Mouse (Mus musculus): Measurements from ENCODE around the gene Nrxn3. TPM values are rescaled to one million over a fixed set of nuclear protein-coding genes. Genes with fewer than 3 reads are reported as not detected.

Nrxn3 gene
- polyA plus RNA-seq, 1 experiment from 2014 or later = 5.0 TPM

GRCm38 (mm10) chr12:88860397-88860796, 137.7 kb downstream of the Nrxn3 start:
- no peak overlapping the region for H3K27ac ChIP-seq (ENCODE audit: low read depth)
- 30% methylated on average over 4 of the region's 4 CpGs for WGBS
- ATAC-seq (replicated peaks; ENCODE audit: low FRiP score, low TSS enrichment, low read depth) (no peak), DNase-seq (ENCODE audit: low spot score) (no peak)
- no peaks in the 10 kb centered on the region; the same call in 1 of the 2 replicates for H3K4me1 ChIP-seq (replicated peaks; ENCODE audit: control insufficient read depth, insufficient read depth, low read length)
- no peaks in the 10 kb centered on the region for H3K27me3 ChIP-seq (replicated peaks; ENCODE audit: control insufficient read depth, insufficient read depth, low read length)
- no peaks in the 10 kb centered on the region for H3K36me3 ChIP-seq (ENCODE audit: control insufficient read depth, insufficient read depth, low read length)
- H3K4me2 ChIP-seq (ENCODE audit: low read length) = no peak overlapping the region
- H3K9ac ChIP-seq (ENCODE audit: low read length) = no peak overlapping the region
- no peak overlapping the region for H3K4me3 ChIP-seq (ENCODE audit: low read depth, low read length)
- no peaks in the 10 kb centered on the region for H3K9me3 ChIP-seq (ENCODE audit: control insufficient read depth, low read length)

GRCm38 (mm10) chr12:88863069-88863468, 140.4 kb downstream of the Nrxn3 start:
- H3K4me3 ChIP-seq (ENCODE audit: low read depth, low read length) = no peak overlapping the region
- ATAC-seq (replicated peaks; ENCODE audit: low FRiP score, low TSS enrichment, low read depth) (no peak), DNase-seq (ENCODE audit: low spot score) (no peak)
- 72% methylated on average over 4 of the region's 4 CpGs for WGBS
- no peak overlapping the region for H3K27ac ChIP-seq (ENCODE audit: low read depth)
- H3K4me1 ChIP-seq (replicated peaks; ENCODE audit: control insufficient read depth, insufficient read depth, low read length) = no peaks in the 10 kb centered on the region; the same call in 1 of the 2 replicates
- no peaks in the 10 kb centered on the region for H3K9me3 ChIP-seq (ENCODE audit: control insufficient read depth, low read length)
- no peaks in the 10 kb centered on the region for H3K36me3 ChIP-seq (ENCODE audit: control insufficient read depth, insufficient read depth, low read length)
- H3K4me2 ChIP-seq (ENCODE audit: low read length) = no peak overlapping the region
- H3K27me3 ChIP-seq (replicated peaks; ENCODE audit: control insufficient read depth, insufficient read depth, low read length) = no peaks in the 10 kb centered on the region
- no peak overlapping the region for H3K9ac ChIP-seq (ENCODE audit: low read length)

GRCm38 (mm10) chr12:88868288-88868687, 145.6 kb downstream of the Nrxn3 start:
- DNase-seq (ENCODE audit: low spot score) = no peak
- no peak overlapping the region for H3K27ac ChIP-seq (ENCODE audit: low read depth)
- no peak for ATAC-seq (replicated peaks; ENCODE audit: low FRiP score, low TSS enrichment, low read depth)
- no peaks in the 10 kb centered on the region for H3K4me1 ChIP-seq (replicated peaks; ENCODE audit: control insufficient read depth, insufficient read depth, low read length)
- no peak overlapping the region for H3K9ac ChIP-seq (ENCODE audit: low read length)
- no peaks in the 10 kb centered on the region for H3K36me3 ChIP-seq (ENCODE audit: control insufficient read depth, insufficient read depth, low read length)
- H3K27me3 ChIP-seq (replicated peaks; ENCODE audit: control insufficient read depth, insufficient read depth, low read length) = no peaks in the 10 kb centered on the region
- H3K4me3 ChIP-seq (ENCODE audit: low read depth, low read length) = no peak overlapping the region
- H3K9me3 ChIP-seq (ENCODE audit: control insufficient read depth, low read length) = no peaks in the 10 kb centered on the region
- H3K4me2 ChIP-seq (ENCODE audit: low read length) = no peak overlapping the region

GRCm38 (mm10) chr12:88897331-88897730, 174.7 kb downstream of the Nrxn3 start:
- Histone ChIP-seq H3K27me3 (replicated peaks; ENCODE audit: control insufficient read depth, insufficient read depth, low read length) (no peaks in the 10 kb centered on the region), H3K27ac (ENCODE audit: low read depth) (no peak overlapping the region), H3K9me3 (ENCODE audit: control insufficient read depth, low read length) (no peaks in the 10 kb centered on the region), H3K4me1 (replicated peaks; ENCODE audit: control insufficient read depth, insufficient read depth, low read length) (no peaks in the 10 kb centered on the region), H3K36me3 (ENCODE audit: control insufficient read depth, insufficient read depth, low read length) (no peaks in the 10 kb centered on the region), H3K9ac (ENCODE audit: low read length) (no peak overlapping the region), H3K4me2 (ENCODE audit: low read length) (no peak overlapping the region), H3K4me3 (ENCODE audit: low read depth, low read length) (no peak overlapping the region)
- DNase-seq (ENCODE audit: low spot score) (no peak), ATAC-seq (replicated peaks; ENCODE audit: low FRiP score, low TSS enrichment, low read depth) (no peak)
- WGBS = 55% methylated on average over 1 of the region's 1 CpGs

- DNase-seq (ENCODE audit: low spot score) = no peak
- no peak overlapping the region for H3K9ac ChIP-seq (ENCODE audit: low read length)
- H3K4me2 ChIP-seq (ENCODE audit: low read length) = no peak overlapping the region
- ATAC-seq (replicated peaks; ENCODE audit: low FRiP score, low TSS enrichment, low read depth) = no peak
- no peaks in the 10 kb centered on the region for H3K9me3 ChIP-seq (ENCODE audit: control insufficient read depth, low read length)
- no peak overlapping the region for H3K27ac ChIP-seq (ENCODE audit: low read depth)
- H3K4me3 ChIP-seq (ENCODE audit: low read depth, low read length) = no peak overlapping the region
- no peaks in the 10 kb centered on the region for H3K4me1 ChIP-seq (replicated peaks; ENCODE audit: control insufficient read depth, insufficient read depth, low read length)
- no peaks in the 10 kb centered on the region for H3K27me3 ChIP-seq (replicated peaks; ENCODE audit: control insufficient read depth, insufficient read depth, low read length)
- WGBS = 52% methylated on average over 7 of the region's 7 CpGs
- no peaks in the 10 kb centered on the region for H3K36me3 ChIP-seq (ENCODE audit: control insufficient read depth, insufficient read depth, low read length)
Measured at GRCm38 (mm10) chr12:88900014-88900727, 177.5 kb downstream of the Nrxn3 start.

GRCm38 (mm10) chr12:88900728-88901080, 178.0 kb downstream of the Nrxn3 start:
- 8% methylated on average over 1 of the region's 1 CpGs for WGBS
- Histone ChIP-seq H3K9ac (ENCODE audit: low read length) (no peak overlapping the region), H3K4me2 (ENCODE audit: low read length) (no peak overlapping the region), H3K9me3 (ENCODE audit: control insufficient read depth, low read length) (no peaks in the 10 kb centered on the region), H3K4me1 (replicated peaks; ENCODE audit: control insufficient read depth, insufficient read depth, low read length) (no peaks in the 10 kb centered on the region), H3K36me3 (ENCODE audit: control insufficient read depth, insufficient read depth, low read length) (no peaks in the 10 kb centered on the region), H3K27ac (ENCODE audit: low read depth) (no peak overlapping the region), H3K4me3 (ENCODE audit: low read depth, low read length) (no peak overlapping the region), H3K27me3 (replicated peaks; ENCODE audit: control insufficient read depth, insufficient read depth, low read length) (no peaks in the 10 kb centered on the region)
- no peak for ATAC-seq (replicated peaks; ENCODE audit: low FRiP score, low TSS enrichment, low read depth)
- no peak for DNase-seq (ENCODE audit: low spot score)

- Histone ChIP-seq H3K9me3 (ENCODE audit: control insufficient read depth, low read length) (no peaks in the 10 kb centered on the region), H3K4me1 (replicated peaks; ENCODE audit: control insufficient read depth, insufficient read depth, low read length) (no peaks in the 10 kb centered on the region), H3K27ac (ENCODE audit: low read depth) (no peak overlapping the region), H3K4me3 (ENCODE audit: low read depth, low read length) (no peak overlapping the region), H3K27me3 (replicated peaks; ENCODE audit: control insufficient read depth, insufficient read depth, low read length) (no peaks in the 10 kb centered on the region), H3K4me2 (ENCODE audit: low read length) (no peak overlapping the region), H3K9ac (ENCODE audit: low read length) (no peak overlapping the region), H3K36me3 (ENCODE audit: control insufficient read depth, insufficient read depth, low read length) (no peaks in the 10 kb centered on the region)
- 41% methylated on average over 2 of the region's 2 CpGs for WGBS
- DNase-seq (ENCODE audit: low spot score) (no peak), ATAC-seq (replicated peaks; ENCODE audit: low FRiP score, low TSS enrichment, low read depth) (no peak)
Measured at GRCm38 (mm10) chr12:88910761-88911160, 188.1 kb downstream of the Nrxn3 start.

GRCm38 (mm10) chr12:88916752-88917151, 194.1 kb downstream of the Nrxn3 start:
- DNase-seq (ENCODE audit: low spot score) = no peak
- no peak for ATAC-seq (replicated peaks; ENCODE audit: low FRiP score, low TSS enrichment, low read depth)
- Histone ChIP-seq H3K27ac (ENCODE audit: low read depth) (no peak overlapping the region), H3K4me1 (replicated peaks; ENCODE audit: control insufficient read depth, insufficient read depth, low read length) (no peaks in the 10 kb centered on the region), H3K36me3 (ENCODE audit: control insufficient read depth, insufficient read depth, low read length) (no peaks in the 10 kb centered on the region), H3K27me3 (replicated peaks; ENCODE audit: control insufficient read depth, insufficient read depth, low read length) (no peaks in the 10 kb centered on the region), H3K4me3 (ENCODE audit: low read depth, low read length) (no peak overlapping the region), H3K9me3 (ENCODE audit: control insufficient read depth, low read length) (no peaks in the 10 kb centered on the region), H3K9ac (ENCODE audit: low read length) (no peak overlapping the region), H3K4me2 (ENCODE audit: low read length) (no peak overlapping the region)
- WGBS = 65% methylated on average over 2 of the region's 2 CpGs

- 67% methylated on average over 3 of the region's 3 CpGs for WGBS
- H3K4me1 ChIP-seq (replicated peaks; ENCODE audit: control insufficient read depth, insufficient read depth, low read length) = no peaks in the 10 kb centered on the region
- no peaks in the 10 kb centered on the region for H3K9me3 ChIP-seq (ENCODE audit: control insufficient read depth, low read length)
- DNase-seq (ENCODE audit: low spot score) (no peak), ATAC-seq (replicated peaks; ENCODE audit: low FRiP score, low TSS enrichment, low read depth) (no peak)
- H3K27ac ChIP-seq (ENCODE audit: low read depth) = no peak overlapping the region
- H3K9ac ChIP-seq (ENCODE audit: low read length) = no peak overlapping the region
- H3K27me3 ChIP-seq (replicated peaks; ENCODE audit: control insufficient read depth, insufficient read depth, low read length) = no peaks in the 10 kb centered on the region
- no peaks in the 10 kb centered on the region for H3K36me3 ChIP-seq (ENCODE audit: control insufficient read depth, insufficient read depth, low read length)
- H3K4me2 ChIP-seq (ENCODE audit: low read length) = no peak overlapping the region
- no peak overlapping the region for H3K4me3 ChIP-seq (ENCODE audit: low read depth, low read length)
Measured at GRCm38 (mm10) chr12:88924896-88925295, 202.2 kb downstream of the Nrxn3 start.
